Mouse (Mus musculus) forebrain, embryonic 15.5 days (tissue): ENCODE results near the gene Ankrd13d. TPM values are rescaled to one million over a fixed set of nuclear protein-coding genes. Genes with fewer than 3 reads are reported as not detected.

Experiments
- ATAC-seq: fragments of 200-750 bp; cut with Nextera tagmentation; replicated peaks from 2 replicates; pipeline ENCODE4 v1.8.0; 2017; ENCODE audit warnings: mild to moderate bottlenecking, moderate TSS enrichment, moderate library complexity
- H3K27ac ChIP-seq: fragments of 300-500 bp; sonication (generic); replicated peaks from 2 replicates; pipeline ENCODE4 v1.5.1; 2015; ENCODE audit warnings: mild to moderate bottlenecking, inconsistent platforms
- H3K27me3 ChIP-seq: fragments of 300-500 bp; sonication (generic); 2 replicates; pipeline ENCODE4 v1.6.1; 2015; ENCODE audit warnings: inconsistent platforms
- H3K36me3 ChIP-seq: fragments of 300-500 bp; sonication (generic); 2 replicates; pipeline ENCODE4 v1.6.1; 2015; ENCODE audit warnings: mild to moderate bottlenecking, inconsistent platforms
- H3K4me1 ChIP-seq: fragments of 300-500 bp; sonication (generic); 2 replicates; pipeline ENCODE4 v1.6.1; 2015; ENCODE audit warnings: inconsistent platforms
- H3K4me2 ChIP-seq: fragments of 300-500 bp; sonication (generic); replicated peaks from 2 replicates; pipeline ENCODE4 v1.6.1; 2015; ENCODE audit warnings: mild to moderate bottlenecking, inconsistent platforms
- H3K4me3 ChIP-seq: fragments of 300-500 bp; sonication (generic); 2 replicates; pipeline ENCODE4 v1.5.1; 2015; ENCODE audit warnings: mild to moderate bottlenecking, inconsistent platforms
- H3K9ac ChIP-seq: fragments of 300-500 bp; sonication (generic); replicated peaks from 2 replicates; pipeline ENCODE4 v1.6.1; 2015; ENCODE audit warnings: mild to moderate bottlenecking, inconsistent platforms
- H3K9me3 ChIP-seq: fragments of 300-500 bp; sonication (generic); 2 replicates; pipeline ENCODE4 v1.6.1; 2016; ENCODE audit warnings: inconsistent platforms
- WGBS: fragments of 180-500 bp; shearing (Covaris S2); methylation state at CpG from one replicate; pipeline ENCODE4 v1.1.7; 2015; ENCODE audit warnings: mixed read lengths; 5-methylcytosine and 5-hydroxymethylcytosine counted together
- polyA plus RNA-seq: library from polyadenylated mRNA; unstranded; fragments of >200 nt; fragmentation: Nextera tagmentation; extraction: Ambion mirVana; gene quantifications from 2 replicates; pipeline ENCODE4 v1.2.1, GENCODE M21; 2015

Gene Ankrd13d
- polyA plus RNA-seq, 1 experiment from 2014 or later, result 26.2 TPM

DNA sequence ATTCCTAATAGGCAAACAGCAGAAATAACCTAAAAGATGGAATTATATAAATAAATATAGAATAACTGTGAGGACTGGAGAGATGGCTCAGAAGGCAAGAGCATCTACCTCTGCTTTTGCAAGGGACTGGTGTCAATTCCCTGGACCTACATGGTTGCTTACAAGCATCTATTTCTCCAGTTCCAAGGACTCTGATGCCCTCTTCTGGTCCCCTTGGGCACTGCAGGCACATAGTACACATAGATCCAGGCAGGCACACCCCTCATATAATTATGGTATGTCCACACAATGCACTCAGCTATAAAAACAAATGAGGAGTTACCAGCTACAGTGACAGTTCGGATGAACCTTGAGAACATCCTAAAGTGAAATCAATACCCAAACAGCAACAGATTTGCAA lies 3.5 kb downstream of the Ankrd13d start:
- 92% methylated on average over 1 of the region's 1 CpGs for WGBS
- no peak overlapping the region for H3K9ac ChIP-seq
- ATAC-seq, result no peak
- peaks cover 16% of the 10 kb centered on the region; the same call in 1 of the 2 replicates for H3K4me1 ChIP-seq
- H3K27me3 ChIP-seq, result no peaks in the 10 kb centered on the region
- no peaks in the 10 kb centered on the region for H3K9me3 ChIP-seq
- no peak overlapping the region for H3K4me2 ChIP-seq
- H3K36me3 ChIP-seq, result peaks cover 4% of the 10 kb centered on the region; the same call in 1 of the 2 replicates
- H3K27ac ChIP-seq, result no peak overlapping the region
- H3K4me3 ChIP-seq, result no peak overlapping the region

DNA sequence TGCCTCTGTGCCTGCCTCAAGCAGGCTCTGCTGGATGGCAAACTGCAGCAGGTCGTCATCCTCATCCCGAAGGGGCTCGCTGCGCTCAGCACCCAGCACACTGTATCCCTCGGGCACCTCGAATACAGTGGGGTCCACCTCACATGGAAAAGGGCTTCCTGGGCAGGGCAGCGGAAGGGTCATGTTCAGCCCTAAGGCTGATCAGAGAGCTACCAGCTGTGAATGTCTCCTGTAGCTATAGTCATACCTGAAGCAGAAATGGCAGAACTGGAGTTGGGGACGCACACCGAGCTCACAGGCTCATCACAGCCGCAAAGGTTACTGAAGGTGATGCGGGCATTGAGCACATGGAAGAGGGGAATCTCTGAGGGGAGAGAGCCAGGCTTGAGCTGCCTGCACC lies 12.0 kb downstream of the Ankrd13d start:
- H3K9ac ChIP-seq, result no peak overlapping the region
- 94% methylated on average over 11 of the region's 11 CpGs for whole genome bisulfite sequencing
- ATAC-seq, result no peak

DNA sequence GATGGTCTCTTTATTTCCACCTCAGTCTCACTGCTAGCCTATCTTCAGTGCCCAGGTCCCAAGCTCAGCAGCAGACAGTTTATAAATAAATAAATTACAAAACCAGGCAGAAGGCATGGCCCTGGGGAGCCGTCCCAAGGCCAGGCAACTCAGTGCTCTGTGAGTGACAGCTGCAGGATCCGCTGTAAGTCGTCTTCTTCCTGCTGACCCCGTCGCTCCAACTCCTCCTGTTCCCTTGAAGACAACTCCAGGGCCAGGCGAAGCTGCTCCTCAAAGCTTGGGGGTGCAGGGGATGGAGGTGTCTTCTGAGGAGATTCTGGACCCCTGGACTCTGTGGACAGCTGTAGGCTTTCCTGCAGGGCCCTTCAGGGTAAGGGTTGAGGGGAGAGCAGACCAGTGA lies 12.8 kb downstream of the Ankrd13d start:
- H3K4me3 ChIP-seq, result no peak overlapping the region
- peaks cover 7% of the 10 kb centered on the region; the same call in 1 of the 2 replicates for H3K4me1 ChIP-seq
- WGBS, result 79% methylated on average over 6 of the region's 6 CpGs
- no peak overlapping the region for H3K9ac ChIP-seq
- ATAC-seq, result no peak
- no peaks in the 10 kb centered on the region for H3K36me3 ChIP-seq
- H3K27me3 ChIP-seq, result peaks cover 10% of the 10 kb centered on the region; the same call in 1 of the 2 replicates
- no peak overlapping the region for H3K27ac ChIP-seq
- no peak overlapping the region for H3K4me2 ChIP-seq
- no peaks in the 10 kb centered on the region for H3K9me3 ChIP-seq

More for the DNA sequence above, 12.0 kb downstream of the Ankrd13d start:
- no peak overlapping the region for H3K27ac ChIP-seq
- no peaks in the 10 kb centered on the region for H3K36me3 ChIP-seq
- H3K4me3 ChIP-seq, result no peak overlapping the region
- peaks cover 10% of the 10 kb centered on the region; the same call in 1 of the 2 replicates for H3K27me3 ChIP-seq
- no peaks in the 10 kb centered on the region for H3K9me3 ChIP-seq
- no peak overlapping the region for H3K4me2 ChIP-seq
- H3K4me1 ChIP-seq, result peaks cover 7% of the 10 kb centered on the region; the same call in 1 of the 2 replicates

DNA sequence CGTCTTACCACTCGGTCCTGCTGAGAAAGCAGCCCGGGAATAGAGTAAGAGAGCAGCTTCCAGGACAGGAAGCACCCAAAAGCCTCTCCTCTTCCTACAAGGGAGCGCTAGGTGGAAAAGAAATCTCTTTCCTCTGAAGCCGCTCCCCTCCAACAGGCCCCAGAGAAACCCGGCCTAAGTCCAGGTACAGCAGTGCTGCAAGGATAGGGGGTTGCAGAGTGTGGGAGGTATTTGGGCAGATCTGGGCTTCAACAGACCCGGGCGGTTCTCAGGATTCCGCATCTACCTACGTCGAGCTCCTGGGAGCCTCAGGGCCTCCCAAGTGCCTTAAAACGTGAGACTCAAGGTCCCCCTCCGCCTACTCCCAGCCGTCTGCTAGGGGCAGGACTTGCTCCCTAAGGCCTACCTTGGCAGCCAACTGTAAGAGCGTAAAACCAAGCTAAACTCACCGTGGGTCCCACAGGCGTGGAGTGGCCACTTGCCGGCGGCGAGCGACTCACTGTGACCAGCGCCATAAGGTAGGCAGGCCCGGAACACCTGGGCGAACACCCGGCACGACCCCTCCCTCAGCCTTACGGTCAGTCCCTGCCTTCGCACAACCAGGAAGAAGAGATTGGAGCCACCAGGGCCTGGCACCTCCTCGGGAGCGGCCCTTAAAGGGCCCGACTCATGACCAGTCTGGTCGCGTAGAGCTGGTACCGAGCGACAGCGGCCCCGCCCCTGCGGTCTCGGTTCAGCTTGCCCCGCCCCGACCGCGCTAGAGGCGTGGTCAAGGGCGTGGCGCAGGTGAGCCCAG lies 14.2 kb downstream of the Ankrd13d start, which contains the start of gene Ssh3:
Ssh3 (minus strand) TSS at position 615 of the 796 bp plus-strand sequence.
- peak within 1 kb of the TSS; percentile 34 for H3K4me3 ChIP-seq
- peak; percentile 58; the same call in 1 of the 2 replicates for ATAC-seq
- H3K9me3 ChIP-seq, result no peaks in the 10 kb centered on the region
- WGBS, result 7% methylated on average over 46 of the region's 46 CpGs
- H3K27me3 ChIP-seq, result peaks cover 10% of the 10 kb centered on the region; the same call in 1 of the 2 replicates
- H3K36me3 ChIP-seq, result no peaks in the 10 kb centered on the region
- H3K27ac ChIP-seq, result no peak within 1 kb of the TSS
- peaks cover 7% of the 10 kb centered on the region; the same call in 1 of the 2 replicates for H3K4me1 ChIP-seq
- H3K9ac ChIP-seq, result peak within 1 kb of the TSS; percentile 33
- peak within 1 kb of the TSS; percentile 51 for H3K4me2 ChIP-seq

DNA sequence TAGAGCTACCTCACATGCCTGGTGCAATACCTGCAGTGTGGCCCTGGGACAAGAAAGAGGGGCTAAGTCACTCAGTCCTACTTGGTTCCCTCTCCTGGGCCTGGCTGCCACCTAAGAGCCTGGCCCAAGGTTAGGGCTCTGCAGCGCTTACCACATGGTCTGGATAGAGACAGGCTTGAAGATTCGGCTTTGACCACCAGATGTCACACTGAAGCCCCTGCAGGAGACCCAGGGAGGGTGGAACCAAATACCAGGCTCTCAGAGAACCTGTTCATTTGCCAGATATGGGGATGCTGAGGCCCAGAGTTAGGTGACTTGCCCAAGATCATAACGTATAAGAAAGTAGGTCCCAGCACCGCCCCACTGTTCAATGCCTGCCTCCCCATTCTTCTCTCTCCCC lies 17.0 kb downstream of the Ankrd13d start:
- 67% methylated on average over 4 of the region's 4 CpGs for WGBS
- Histone ChIP-seq H3K4me2 (no peak overlapping the region), H3K4me3 (no peak overlapping the region), H3K4me1 (peaks cover 7% of the 10 kb centered on the region; the same call in 1 of the 2 replicates), H3K9me3 (no peaks in the 10 kb centered on the region), H3K27me3 (peaks cover 10% of the 10 kb centered on the region; the same call in 1 of the 2 replicates), H3K36me3 (no peaks in the 10 kb centered on the region), H3K9ac (no peak overlapping the region), H3K27ac (no peak overlapping the region)
- no peak for ATAC-seq

DNA sequence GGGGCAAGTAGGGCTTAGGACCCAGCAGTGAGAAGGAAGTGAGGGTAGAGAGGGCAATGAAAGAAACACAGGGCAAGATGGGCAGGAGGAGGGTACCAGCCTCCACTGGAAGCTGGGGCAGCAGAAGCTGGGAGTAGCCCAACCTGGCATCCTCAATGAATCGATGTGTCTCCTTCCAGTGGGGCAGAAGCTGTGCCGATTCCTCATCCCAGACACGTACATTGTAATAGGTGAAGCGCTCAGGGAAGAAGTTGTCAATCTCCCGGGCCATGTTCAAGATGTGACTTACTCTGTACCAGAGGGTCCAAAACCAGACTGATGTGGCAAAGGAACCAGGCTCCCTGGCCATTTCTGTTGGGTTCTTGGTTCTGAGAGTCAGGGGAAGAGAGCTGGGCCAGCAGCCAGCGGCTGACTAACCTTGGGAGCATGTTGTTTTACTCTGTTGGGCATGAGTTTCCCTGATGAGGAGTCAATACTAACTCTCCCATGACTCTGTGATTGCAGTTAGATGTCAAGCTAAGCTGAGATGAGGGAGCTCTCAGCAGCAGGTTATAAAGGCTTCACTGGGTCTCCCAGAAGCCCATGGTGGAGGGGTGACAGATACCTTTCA lies 18.7 kb downstream of the Ankrd13d start:
- Histone ChIP-seq H3K4me3 (no peak overlapping the region), H3K4me2 (no peak overlapping the region), H3K4me1 (peaks cover 7% of the 10 kb centered on the region; the same call in 1 of the 2 replicates), H3K27ac (no peak overlapping the region), H3K36me3 (no peaks in the 10 kb centered on the region), H3K9me3 (no peaks in the 10 kb centered on the region), H3K27me3 (peaks cover 10% of the 10 kb centered on the region; the same call in 1 of the 2 replicates), H3K9ac (no peak overlapping the region)
- no peak for ATAC-seq
- WGBS, result 93% methylated on average over 6 of the region's 6 CpGs

DNA sequence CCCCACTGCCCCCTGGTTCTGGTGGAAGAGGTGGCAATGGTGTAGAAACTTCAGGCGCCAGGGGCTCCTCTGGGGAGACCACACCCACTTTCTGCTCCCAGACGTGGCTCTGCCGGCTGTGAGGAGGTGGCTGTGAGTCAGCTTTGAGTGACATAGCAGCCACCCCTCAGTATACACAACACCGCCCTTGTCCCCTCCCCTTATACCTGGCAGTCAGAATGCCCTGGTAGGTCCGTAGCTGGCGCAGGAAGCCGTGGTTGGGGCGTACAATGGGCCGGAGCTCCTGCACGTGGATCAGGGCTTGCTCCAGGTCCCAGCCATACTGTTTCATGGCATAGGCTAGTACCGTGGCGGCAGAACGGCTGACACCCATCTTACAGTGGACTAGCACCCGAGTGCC lies 19.2 kb downstream of the Ankrd13d start:
- Histone ChIP-seq H3K4me2 (no peak overlapping the region), H3K36me3 (no peaks in the 10 kb centered on the region), H3K9me3 (no peaks in the 10 kb centered on the region), H3K9ac (no peak overlapping the region), H3K4me3 (no peak overlapping the region), H3K27me3 (peaks cover 6% of the 10 kb centered on the region; the same call in 1 of the 2 replicates), H3K4me1 (0 out of 2 replicates have a peak, but pooled peaks cover 1% of the 10 kb centered on the region), H3K27ac (no peak overlapping the region)
- no peak for ATAC-seq
- 69% methylated on average over 14 of the region's 14 CpGs for WGBS

DNA sequence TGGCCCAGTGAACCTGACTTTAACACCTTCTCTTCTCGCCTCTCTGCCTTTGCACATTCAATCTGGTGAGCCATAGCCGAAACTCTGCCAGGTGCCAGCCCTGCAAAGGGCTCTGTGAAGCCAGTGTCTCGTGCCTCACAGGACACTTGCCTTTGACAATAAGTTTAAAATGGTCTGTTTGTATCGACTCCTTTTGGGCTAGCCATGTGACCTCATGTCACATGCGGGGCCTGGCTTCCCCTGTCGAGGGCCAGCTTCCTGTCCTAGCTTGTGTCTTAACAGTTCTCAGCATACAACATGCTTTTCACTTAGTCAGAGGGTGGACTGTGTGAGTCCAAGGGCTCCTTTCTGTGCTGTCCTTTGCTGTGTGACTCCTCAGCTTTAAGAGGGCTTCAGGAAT lies 20.2 kb downstream of the Ankrd13d start:
- Histone ChIP-seq H3K4me2 (no peak overlapping the region), H3K27me3 (no peaks in the 10 kb centered on the region), H3K4me1 (peaks cover 5% of the 10 kb centered on the region), H3K9me3 (no peaks in the 10 kb centered on the region), H3K36me3 (no peaks in the 10 kb centered on the region), H3K9ac (no peak overlapping the region), H3K27ac (no peak overlapping the region), H3K4me3 (no peak overlapping the region)
- no peak for ATAC-seq
- 77% methylated on average over 6 of the region's 6 CpGs for WGBS

DNA sequence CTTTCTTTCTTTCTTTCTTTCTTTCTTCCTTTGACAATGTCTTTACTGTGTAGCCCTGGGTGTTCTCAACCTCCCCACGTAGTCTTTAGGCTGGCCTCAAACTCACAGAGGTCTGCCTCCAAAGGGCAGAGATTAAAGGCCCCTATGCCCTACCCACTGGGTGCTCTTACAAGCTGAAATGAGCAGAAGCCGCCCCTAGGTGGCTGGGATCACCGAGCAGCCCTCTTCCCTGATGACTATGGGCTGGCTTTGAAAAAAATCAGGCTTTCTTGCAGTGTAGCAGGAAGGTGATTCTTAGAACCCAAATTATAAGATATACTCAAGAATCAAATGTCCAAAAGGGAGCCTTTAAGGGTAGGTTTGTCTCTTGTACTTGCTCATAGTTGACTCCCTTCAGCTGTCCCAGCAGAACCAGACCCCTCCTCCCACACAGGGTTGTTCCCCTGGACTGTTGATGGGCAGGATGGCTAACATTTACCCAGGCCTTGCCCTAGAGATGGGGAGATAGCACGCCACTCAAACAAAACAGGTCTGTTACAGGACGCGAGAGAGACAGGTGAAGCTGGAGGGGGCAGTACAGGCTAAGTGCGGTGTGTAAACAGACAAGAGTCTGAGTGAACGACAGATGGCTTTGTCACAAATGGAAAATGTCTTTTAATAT lies 21.8 kb downstream of the Ankrd13d start:
- H3K4me2 ChIP-seq, result no peak overlapping the region
- no peak overlapping the region for H3K4me3 ChIP-seq
- no peak overlapping the region for H3K27ac ChIP-seq
- no peaks in the 10 kb centered on the region for H3K27me3 ChIP-seq
- H3K9me3 ChIP-seq, result no peaks in the 10 kb centered on the region
- no peak overlapping the region for H3K9ac ChIP-seq
- no peaks in the 10 kb centered on the region for H3K36me3 ChIP-seq
- peaks cover 6% of the 10 kb centered on the region for H3K4me1 ChIP-seq
- WGBS, result 56% methylated on average over 8 of the region's 8 CpGs
- no peak for ATAC-seq

DNA sequence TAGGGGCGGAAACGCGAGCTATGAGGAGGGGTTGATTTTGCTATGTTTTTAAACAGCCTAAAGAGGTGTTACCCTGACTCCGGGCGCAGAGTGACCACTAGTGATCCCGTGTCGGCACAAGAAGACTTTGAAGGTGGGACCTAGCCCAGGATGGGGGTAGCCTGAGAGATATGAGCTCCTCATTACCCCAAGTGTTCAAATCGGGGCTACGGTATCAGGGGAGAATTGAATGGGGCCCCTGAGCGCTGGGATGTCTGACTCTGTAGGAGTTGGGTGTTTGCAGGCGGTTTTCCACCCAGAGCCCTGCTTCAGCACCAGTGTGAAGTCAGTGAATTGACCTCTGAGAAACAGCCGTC lies 25.1 kb downstream of the Ankrd13d start:
- ATAC-seq, result peak; percentile 58
- peak overlapping the region; percentile 70 for H3K4me2 ChIP-seq
- peak overlapping the region; percentile 65 for H3K4me3 ChIP-seq
- WGBS, result 17% methylated on average over 12 of the region's 12 CpGs
- no peaks in the 10 kb centered on the region for H3K27me3 ChIP-seq
- no peak overlapping the region for H3K27ac ChIP-seq
- no peaks in the 10 kb centered on the region for H3K9me3 ChIP-seq
- peak overlapping the region; percentile 54 for H3K9ac ChIP-seq
- H3K4me1 ChIP-seq, result peaks cover 6% of the 10 kb centered on the region
- no peaks in the 10 kb centered on the region for H3K36me3 ChIP-seq

DNA sequence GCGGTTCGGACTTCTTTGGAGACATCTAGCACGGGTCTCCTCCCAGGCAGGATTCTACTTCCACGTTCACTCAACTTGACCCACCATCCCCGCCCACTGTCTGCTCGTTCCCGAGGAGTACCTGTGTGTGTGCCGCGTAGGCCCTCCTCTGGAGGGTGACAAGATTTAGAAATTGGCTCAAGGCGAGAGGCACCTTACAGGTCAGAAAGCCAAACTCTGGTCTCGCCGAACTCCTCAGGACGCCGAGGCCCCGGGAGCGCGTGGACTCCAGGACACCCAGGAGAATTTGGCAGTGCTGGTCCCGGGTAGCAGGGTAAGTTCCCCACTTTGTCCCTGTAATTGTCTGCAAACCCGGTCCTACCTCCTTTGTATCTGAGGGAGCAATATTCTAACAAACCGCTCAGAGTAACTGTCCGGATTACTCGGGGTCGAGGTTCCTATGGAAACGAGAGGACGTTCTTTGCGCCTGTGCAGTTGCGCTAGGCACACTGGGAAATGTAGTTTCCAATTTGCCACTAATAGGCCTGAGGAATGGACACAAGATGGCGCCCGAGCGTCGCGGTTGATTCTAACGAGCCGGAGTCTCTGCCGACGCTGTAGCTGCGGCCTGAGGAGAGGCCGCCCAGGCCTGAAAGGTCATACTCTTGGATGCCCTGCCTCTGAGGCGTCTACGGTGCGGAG lies 25.6 kb downstream of the Ankrd13d start:
- WGBS, result under 1% methylated on average over 41 of the region's 41 CpGs
- H3K27ac ChIP-seq, result no peak overlapping the region

More for the DNA sequence above, 25.6 kb downstream of the Ankrd13d start:
- no peaks in the 10 kb centered on the region for H3K36me3 ChIP-seq
- no peaks in the 10 kb centered on the region for H3K27me3 ChIP-seq
- peaks cover 6% of the 10 kb centered on the region for H3K4me1 ChIP-seq
- peak overlapping the region; percentile 59 for H3K9ac ChIP-seq
- peak overlapping the region; percentile 70 for H3K4me2 ChIP-seq
- H3K9me3 ChIP-seq, result no peaks in the 10 kb centered on the region
- ATAC-seq, result peak; percentile 93
- peak overlapping the region; percentile 65 for H3K4me3 ChIP-seq
